Mouse (Mus musculus) skeletal muscle tissue, adult 2 months (tissue): ENCODE measurements around the gene Nudt9.

Experiments used
- DNase-seq: peaks from one replicate; pipeline ENCODE4 v3.0.0-alpha.2; 2012; ENCODE audit warnings: low read depth, low spot score

Nudt9 gene

GRCm38 (mm10) chr5:104077508-104077907 lies 31.4 kb downstream of the Nudt9 start, which contains the start of gene Gm17660:
Gene Gm17660, minus strand, starts transcription at chr5:104077608.
- no peak for DNase-seq

DNA sequence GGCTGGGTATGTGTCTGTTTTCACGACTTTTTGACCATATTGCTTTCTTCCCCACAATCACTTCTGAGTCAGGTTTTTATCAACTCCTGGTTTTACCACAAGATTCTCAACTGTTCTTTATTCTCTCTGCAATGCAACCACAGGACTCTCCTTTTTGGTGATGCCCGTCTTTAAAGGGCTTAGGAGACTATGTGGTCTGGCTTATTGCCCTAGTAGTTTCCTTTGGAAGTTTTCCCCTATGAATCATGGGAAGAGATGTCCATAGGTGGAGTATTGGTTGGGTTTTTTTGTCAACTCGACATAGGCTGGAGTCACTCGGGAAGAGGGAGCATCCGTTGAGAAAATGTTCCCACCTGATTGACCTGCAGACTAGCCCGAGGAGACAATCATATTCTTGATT lies 34.6 kb downstream of the Nudt9 start:
- no peak for DNase-seq

DNA sequence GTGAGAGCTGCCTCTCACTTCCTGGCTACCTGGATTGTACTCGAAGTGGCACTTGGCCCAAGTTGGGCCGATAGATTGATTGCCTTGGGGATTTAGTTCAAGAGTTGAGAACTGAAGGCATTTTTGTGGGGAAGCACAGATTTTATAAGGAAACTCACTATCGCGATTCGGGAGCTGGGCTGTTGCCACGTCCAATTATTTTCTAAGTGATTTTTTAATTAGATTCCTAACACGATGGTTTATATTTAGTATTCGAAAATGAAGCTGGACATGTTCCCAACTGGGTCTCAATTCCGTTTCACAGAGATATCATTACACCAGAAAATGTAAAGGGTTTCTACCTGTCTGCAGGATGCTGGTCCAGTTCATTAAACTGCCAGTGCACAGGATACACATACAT lies 39.3 kb downstream of the Nudt9 start:
- no peak for DNase-seq

GRCm38 (mm10) chr5:104089751-104090150 lies 43.6 kb downstream of the Nudt9 start:
- no peak for DNase-seq

DNA sequence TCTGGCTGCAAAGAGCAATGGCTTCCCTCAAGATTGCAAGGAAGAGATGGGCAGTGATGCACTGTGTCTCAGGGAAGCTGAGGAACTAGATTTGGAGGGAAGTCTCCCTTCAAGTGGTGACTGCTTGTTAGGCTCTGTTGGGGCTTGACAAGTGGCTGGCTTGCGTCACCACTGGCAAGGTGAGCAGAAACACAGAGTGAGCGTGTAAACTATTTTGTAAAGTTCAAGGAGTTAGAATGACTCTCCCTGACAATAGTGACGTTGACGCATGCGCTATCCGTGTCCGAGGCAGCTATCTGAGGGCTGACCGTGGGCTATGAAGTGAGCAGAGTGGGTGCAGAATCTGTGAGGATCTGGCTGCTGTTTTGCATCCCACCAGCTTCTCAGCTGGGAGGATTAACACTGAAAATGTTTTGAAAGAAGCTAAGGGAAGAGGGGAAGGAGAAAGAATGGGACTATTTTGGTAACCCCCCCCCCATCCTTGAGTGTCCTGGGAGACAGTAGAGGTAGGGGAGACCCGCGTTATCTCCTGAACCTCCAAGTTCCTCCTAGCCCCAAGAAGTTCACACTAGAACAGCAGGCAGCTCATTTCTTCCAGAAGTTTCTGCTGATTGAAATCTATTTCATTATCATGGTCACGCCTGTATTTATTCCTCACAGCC lies 49.4 kb downstream of the Nudt9 start:
- no peak for DNase-seq

GRCm38 (mm10) chr5:104096078-104096938 lies 50.2 kb downstream of the Nudt9 start:
- peak; percentile 57 for DNase-seq

DNA sequence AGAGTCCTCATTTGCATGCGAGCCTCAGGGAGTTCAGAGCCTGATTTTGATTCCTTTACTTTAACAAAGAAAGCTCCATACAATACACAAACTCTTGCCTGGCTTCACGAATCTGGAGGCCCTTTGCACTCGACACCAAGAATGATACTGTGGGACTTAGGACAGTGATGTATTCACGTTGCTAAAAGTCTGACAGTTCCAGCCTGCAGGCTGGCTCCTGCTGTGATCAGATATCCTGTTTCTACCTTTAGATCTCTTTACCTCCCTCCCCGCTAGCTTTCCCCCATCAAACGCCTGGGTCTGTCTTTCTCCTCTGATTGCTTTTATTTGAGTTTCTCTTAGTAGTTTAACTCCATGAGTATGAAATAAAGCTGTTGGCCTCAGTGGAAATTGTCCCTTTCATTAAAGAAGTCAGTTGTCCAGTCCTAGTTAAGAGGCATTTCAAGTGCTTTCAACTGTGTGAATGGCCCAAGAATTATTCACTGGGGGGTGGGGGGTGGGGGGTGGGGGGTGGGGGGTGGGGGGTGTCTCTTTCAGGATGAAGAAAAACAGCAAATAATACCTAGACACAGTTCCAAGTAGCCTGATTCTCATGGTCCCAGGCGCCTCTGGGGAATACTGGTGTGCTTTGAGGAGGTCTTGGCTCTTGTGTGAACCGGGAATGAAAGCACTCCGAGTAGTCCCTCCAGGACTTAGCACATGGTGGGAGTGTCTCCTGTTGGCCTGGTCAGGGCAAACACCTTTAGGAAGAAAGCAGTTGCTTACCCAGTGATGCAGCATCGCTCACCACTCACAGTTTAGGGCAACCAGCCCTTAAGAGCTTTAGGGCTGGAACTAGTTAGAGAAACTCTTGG lies 55.8 kb downstream of the Nudt9 start:
- no peak for DNase-seq

DNA sequence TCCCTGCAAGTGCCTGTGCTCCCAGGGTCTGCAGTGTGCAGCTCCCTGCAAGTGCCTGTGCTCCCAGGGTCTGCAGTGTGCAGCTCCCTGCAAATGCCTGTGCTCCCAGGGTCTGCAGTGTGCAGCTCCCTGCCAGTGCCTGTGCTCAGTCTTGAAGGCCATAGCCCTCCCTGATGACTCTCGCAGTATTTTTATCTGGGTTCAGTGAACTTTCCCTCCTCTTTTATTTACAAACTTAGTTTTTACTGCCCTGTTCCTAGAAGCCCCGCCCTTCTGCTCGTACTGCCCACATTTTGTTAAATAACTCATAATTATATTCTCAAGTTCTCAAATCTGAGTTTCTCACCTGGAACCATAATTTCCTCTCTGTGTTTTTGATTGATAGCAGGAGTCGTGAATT lies 57.1 kb downstream of the Nudt9 start:
- DNase-seq: no peak

DNA sequence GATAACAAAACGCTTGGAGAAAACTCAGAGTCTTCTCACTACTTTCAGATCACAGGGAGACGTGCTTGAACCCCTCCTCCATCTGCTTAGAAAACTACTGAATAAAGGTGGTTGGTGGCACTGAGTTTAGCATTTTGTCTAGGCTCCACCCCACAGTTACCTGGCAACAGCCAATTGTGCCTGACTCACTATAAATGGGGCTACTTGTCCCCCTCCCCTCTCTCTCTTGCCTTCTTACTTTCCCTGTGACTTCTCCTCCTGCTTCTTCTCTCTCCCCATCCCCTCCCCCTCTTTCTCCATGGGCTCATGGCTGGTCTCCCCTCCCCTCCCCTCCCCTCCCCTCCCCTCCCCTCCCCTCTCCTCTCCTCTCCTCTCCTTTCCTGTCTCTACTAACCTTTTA lies 58.0 kb downstream of the Nudt9 start:
- no peak for DNase-seq

GRCm38 (mm10) chr5:104108127-104108875 lies 62.2 kb downstream of the Nudt9 start:
- no peak for DNase-seq

GRCm38 (mm10) chr5:104108879-104109369 lies 62.8 kb downstream of the Nudt9 start:
- DNase-seq: no peak

DNA sequence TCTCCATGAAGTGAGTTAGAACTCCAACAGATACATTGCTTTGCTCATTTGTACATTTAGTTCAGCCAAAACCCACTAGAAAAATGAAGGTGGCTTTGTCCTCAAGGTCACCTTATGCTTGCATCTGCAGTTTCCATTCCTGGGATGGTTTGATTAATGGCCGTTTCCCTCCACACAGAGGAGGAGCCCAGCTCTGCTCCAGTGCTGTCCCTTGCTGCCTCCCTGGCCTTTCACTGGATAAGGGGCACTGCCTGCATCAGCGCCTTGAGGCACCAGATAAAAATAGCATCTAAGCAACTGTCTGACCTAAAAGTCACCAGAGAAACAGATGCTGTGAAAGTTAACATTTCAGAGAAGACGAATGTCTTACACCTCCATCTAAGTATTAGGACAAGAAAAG lies 63.4 kb downstream of the Nudt9 start:
- peak; percentile 75 for DNase-seq

- no peak for DNase-seq
Measured at GRCm38 (mm10) chr5:104110171-104110920, 64.2 kb downstream of the Nudt9 start.

DNA sequence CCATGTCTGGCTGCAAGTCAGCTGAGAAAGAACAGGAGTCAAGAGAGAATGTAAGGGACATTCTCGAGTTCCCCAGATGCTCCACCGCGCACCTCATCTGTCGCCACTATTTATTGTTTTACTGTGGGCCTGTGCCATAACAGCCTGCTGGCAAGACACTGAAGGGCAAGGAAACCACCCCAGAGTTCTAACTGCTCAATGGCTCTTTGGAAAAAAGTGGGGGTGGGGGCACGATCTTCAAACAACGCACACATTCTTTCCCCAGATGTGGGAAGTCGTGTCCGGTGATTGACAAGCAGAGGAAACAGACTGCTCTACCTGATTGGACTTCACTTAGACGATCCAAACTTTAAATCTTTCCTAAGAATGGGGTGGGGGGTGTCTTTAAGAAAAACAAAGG lies 65.9 kb downstream of the Nudt9 start:
- DNase-seq: no peak

DNA sequence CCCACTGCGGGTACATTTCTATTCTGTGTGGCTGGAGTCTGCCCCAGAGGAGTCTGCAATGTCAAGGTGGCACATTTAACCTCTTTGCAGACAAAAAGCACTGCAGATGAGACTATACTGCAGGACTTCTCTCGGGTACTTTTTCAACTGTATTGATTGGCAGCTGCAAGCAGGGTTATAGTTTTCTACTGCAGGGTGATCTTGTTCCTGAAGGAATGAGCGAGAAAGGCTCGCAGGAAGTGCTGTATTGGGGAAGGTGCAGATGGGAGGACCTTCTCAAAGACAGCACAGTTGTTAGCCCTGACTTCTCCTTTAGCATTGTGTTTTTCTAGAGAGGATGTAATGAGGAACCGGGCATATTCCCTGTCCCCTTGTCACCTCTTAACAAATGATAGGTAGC lies 66.4 kb downstream of the Nudt9 start:
- no peak for DNase-seq

- peak; percentile 70 for DNase-seq
Measured at GRCm38 (mm10) chr5:104113491-104114172, 67.5 kb downstream of the Nudt9 start, which contains the start of gene Sparcl1. Gene Sparcl1, minus strand, starts transcription at chr5:104113733.
